Mouse (Mus musculus) heart, postnatal 0 days (tissue): ENCODE results near the gene Suds3. TPM values are rescaled to one million over a fixed set of nuclear protein-coding genes. Genes with fewer than 3 reads are reported as not detected.

ENCODE experiments used
- ATAC-seq: fragments of 200-750 bp; cut with Nextera tagmentation; 2 replicates; pipeline ENCODE4 v1.8.0; 2017; ENCODE audit warnings: low read depth, moderate number of reproducible peaks, moderate library complexity; ENCODE audit not compliant: insufficient read depth
- DNase-seq: peaks from one replicate; pipeline ENCODE4 v3.0.0-alpha.2; 2016; ENCODE audit warnings: low spot score
- H3K27ac ChIP-seq: fragments of 300-500 bp; sonication (generic); 2 replicates; pipeline ENCODE4 v1.5.1; 2014; ENCODE audit warnings: low read depth, mild to moderate bottlenecking
- H3K27me3 ChIP-seq: fragments of 300-500 bp; sonication (generic); 2 replicates; pipeline ENCODE4 v1.6.1; 2014; ENCODE audit warnings: low read length, mixed read lengths; ENCODE audit not compliant: control insufficient read depth, insufficient read depth
- H3K36me3 ChIP-seq: fragments of 300-500 bp; sonication (generic); replicated peaks from 2 replicates; pipeline ENCODE4 v1.6.1; 2014; ENCODE audit warnings: low read length, mixed read lengths; ENCODE audit not compliant: control insufficient read depth, insufficient read depth
- H3K4me1 ChIP-seq: fragments of 300-500 bp; sonication (generic); 2 replicates; pipeline ENCODE4 v1.6.1; 2014; ENCODE audit warnings: antibody characterized with exemption; ENCODE audit not compliant: control insufficient read depth, insufficient read depth
- H3K4me2 ChIP-seq: fragments of 300-500 bp; sonication (generic); 2 replicates; pipeline ENCODE4 v1.6.1; 2014; ENCODE audit warnings: low read depth, mild to moderate bottlenecking, low read length, moderate library complexity
- H3K4me3 ChIP-seq: fragments of 300-500 bp; sonication (generic); 2 replicates; pipeline ENCODE4 v1.5.1; 2014; ENCODE audit warnings: low read depth, low read length
- H3K9ac ChIP-seq: fragments of 300-500 bp; sonication (generic); replicated peaks from 2 replicates; pipeline ENCODE4 v1.6.1; 2014; ENCODE audit warnings: low read depth, low read length, mixed read lengths
- H3K9me3 ChIP-seq: fragments of 300-500 bp; sonication (generic); replicated peaks from 2 replicates; pipeline ENCODE4 v1.6.1; 2016; ENCODE audit warnings: low read length; ENCODE audit not compliant: control insufficient read depth
- CTCF ChIP-seq: IDR thresholded peaks from 2 replicates; pipeline ENCODE4 v1.5.1; 2016; ENCODE audit warnings: antibody characterized with exemption, control low read depth, low read depth
- EP300 ChIP-seq: IDR thresholded peaks from 2 replicates; pipeline ENCODE4 v1.6.1; 2016; ENCODE audit warnings: antibody characterized with exemption, low read depth
- WGBS: fragments of 180-500 bp; shearing (Covaris S2); extraction: QIAGEN DNeasy Blood & Tissue Kit; methylation state at CpG from one replicate; pipeline ENCODE4 v1.1.7; 2014; 5-methylcytosine and 5-hydroxymethylcytosine counted together
- polyA plus RNA-seq: library from polyadenylated mRNA; unstranded; fragments of >200 nt; fragmentation: Nextera tagmentation; extraction: Ambion mirVana; gene quantifications from 2 replicates; pipeline ENCODE4 v1.2.1, GENCODE M21; 2015
- total RNA-seq: library from RNA; depleted of rRNA; stranded (reverse); fragments of >200 nt; gene quantifications from 2 replicates; pipeline ENCODE4 v1.2.3, GENCODE M21; 2014; ENCODE audit warnings: low replicate concordance; rRNA removed

The Suds3 gene
- total and polyA plus RNA-seq, 2 experiments from 2014 or later, result 36.9 to 50.1 TPM

- H3K4me3 ChIP-seq, result no peak overlapping the region
- H3K27me3 ChIP-seq, result no peaks in the 10 kb centered on the region
- no peak for TF ChIP-seq CTCF
- no peak for TF ChIP-seq EP300
- H3K9ac ChIP-seq, result no peak overlapping the region
- no peaks in the 10 kb centered on the region for H3K36me3 ChIP-seq
- ATAC-seq (no peak), DNase-seq (no peak)
- no peak overlapping the region for H3K27ac ChIP-seq
- no peak overlapping the region for H3K4me2 ChIP-seq
- H3K9me3 ChIP-seq, result no peaks in the 10 kb centered on the region
- WGBS, result 54% methylated on average over 10 of the region's 10 CpGs
- H3K4me1 ChIP-seq, result no peaks in the 10 kb centered on the region
Measured at GRCm38 (mm10) chr5:117045101-117045500, 70.8 kb downstream of the Suds3 start.

GRCm38 (mm10) chr5:117042661-117043060 lies 73.3 kb downstream of the Suds3 start:
- WGBS, result 62% methylated on average over 11 of the region's 11 CpGs
- DNase-seq (no peak), ATAC-seq (no peak)
- H3K9me3 ChIP-seq, result no peaks in the 10 kb centered on the region
- no peak overlapping the region for H3K4me2 ChIP-seq
- H3K4me1 ChIP-seq, result no peaks in the 10 kb centered on the region
- no peak overlapping the region for H3K4me3 ChIP-seq
- no peak for TF ChIP-seq CTCF
- TF ChIP-seq EP300, result no peak
- H3K36me3 ChIP-seq, result no peaks in the 10 kb centered on the region
- H3K27me3 ChIP-seq, result no peaks in the 10 kb centered on the region
- H3K9ac ChIP-seq, result no peak overlapping the region
- H3K27ac ChIP-seq, result no peak overlapping the region

Other genes with a start within 250 kb of the Suds3 start
- gene Taok3, start 4.0 kb upstream of the Suds3 start, total RNA-seq, result 1.1 and 3.9 TPM in 2 replicates
- gene Taok3, start 4.0 kb upstream of the Suds3 start, polyA plus RNA-seq, result 5.8 and 7.5 TPM in 2 replicates
- gene Pebp1, start 171.5 kb upstream of the Suds3 start, total RNA-seq, result 871 and 905 TPM in 2 replicates
- 527 and 544 TPM in 2 replicates for gene Pebp1, start 171.5 kb upstream of the Suds3 start, polyA plus RNA-seq
- 11.6 and 13.1 TPM in 2 replicates for gene Vsig10, start 203.0 kb upstream of the Suds3 start, total RNA-seq
- 7.0 and 7.2 TPM in 2 replicates for gene Vsig10, start 203.0 kb upstream of the Suds3 start, polyA plus RNA-seq
- 137 and 139 TPM in 2 replicates for gene Wsb2, start 241.2 kb upstream of the Suds3 start, total RNA-seq
- 77.4 and 83.2 TPM in 2 replicates for gene Wsb2, start 241.2 kb upstream of the Suds3 start, polyA plus RNA-seq